Mouse (Mus musculus) limb, embryonic 14.5 days (tissue): ENCODE measurements around the gene Acox1. TPM values are rescaled to one million over a fixed set of nuclear protein-coding genes. Genes with fewer than 3 reads are reported as not detected.

Experiments used
- ATAC-seq: fragments of 200-750 bp; cut with Nextera tagmentation; 2 replicates; pipeline ENCODE4 v1.8.0; 2017; ENCODE audit warnings: low read depth, moderate number of reproducible peaks, moderate TSS enrichment; ENCODE audit not compliant: low FRiP score
- DNase-seq: peaks from one replicate; pipeline ENCODE4 v3.0.0-alpha.2; 2015; ENCODE audit warnings: low spot score
- H3K27ac ChIP-seq: fragments of 300-500 bp; sonication (generic); replicated peaks from 2 replicates; pipeline ENCODE4 v1.5.1; 2014; ENCODE audit warnings: low read depth, mild to moderate bottlenecking, low read length, moderate library complexity, mixed read lengths
- H3K27me3 ChIP-seq: fragments of 300-500 bp; sonication (generic); 2 replicates; pipeline ENCODE4 v1.6.1; 2014; ENCODE audit warnings: low read length, mixed read lengths; ENCODE audit not compliant: control insufficient read depth, insufficient read depth
- H3K36me3 ChIP-seq: fragments of 300-500 bp; sonication (generic); 2 replicates; pipeline ENCODE4 v1.6.1; 2014; ENCODE audit warnings: mild to moderate bottlenecking, low read length, moderate library complexity, mixed read lengths; ENCODE audit not compliant: control insufficient read depth, insufficient read depth
- H3K4me1 ChIP-seq: fragments of 300-500 bp; sonication (generic); 2 replicates; pipeline ENCODE4 v1.6.1; 2014; ENCODE audit warnings: antibody characterized with exemption, low read length, mixed read lengths; ENCODE audit not compliant: control insufficient read depth, insufficient read depth
- H3K4me2 ChIP-seq: fragments of 300-500 bp; sonication (generic); replicated peaks from 2 replicates; pipeline ENCODE4 v1.6.1; 2014; ENCODE audit warnings: low read depth, mild to moderate bottlenecking, low read length, moderate library complexity; ENCODE audit not compliant: severe bottlenecking
- H3K4me3 ChIP-seq: fragments of 300-500 bp; sonication (generic); replicated peaks from 2 replicates; pipeline ENCODE4 v1.5.1; 2014; ENCODE audit warnings: low read length
- H3K9ac ChIP-seq: fragments of 300-500 bp; sonication (generic); 2 replicates; pipeline ENCODE4 v1.6.1; 2014; ENCODE audit warnings: mild to moderate bottlenecking, low read depth, low read length, moderate library complexity; ENCODE audit not compliant: severe bottlenecking
- H3K9me3 ChIP-seq: fragments of 300-500 bp; sonication (generic); 2 replicates; pipeline ENCODE4 v1.6.1; 2016; ENCODE audit warnings: low read length; ENCODE audit not compliant: control insufficient read depth
- POLR2A ChIP-seq: fragments of 200-500 bp; IDR thresholded peaks from 2 replicates; pipeline ENCODE4 v1.8.0; 2012; ENCODE audit warnings: inconsistent platforms, mild to moderate bottlenecking, moderate library complexity, borderline replicate concordance; ENCODE audit not compliant: insufficient read depth, insufficient read length; ENCODE audit errors: extremely low read depth
- WGBS: fragments of 180-500 bp; shearing (Covaris S2); extraction: QIAGEN DNeasy Blood & Tissue Kit; methylation state at CpG from one replicate; pipeline ENCODE4 v1.1.7; 2014; 5-methylcytosine and 5-hydroxymethylcytosine counted together
- polyA plus RNA-seq, 2 experiments: library from polyadenylated mRNA; depleted of rRNA in 1 of 2; stranded (reverse) in 1 of 2; unstranded in 1 of 2; fragments of >200 nt; fragmentation: Nextera tagmentation in 1 of 2; extraction: Ambion mirVana in 1 of 2; gene quantifications; 2 replicates each; pipeline versions ENCODE4 v1.2.1 to v1.2.3; 2012 to 2014

Acox1 gene
- polyA plus RNA-seq, 2 experiments = 26.3 to 38.1 TPM

- Histone ChIP-seq H3K27ac (peak overlapping the region; percentile 89; the same call in 1 of the 2 replicates), H3K4me1 (peaks cover 23% of the 10 kb centered on the region), H3K27me3 (no peaks in the 10 kb centered on the region), H3K4me3 (peak overlapping the region; percentile 58), H3K9ac (peak overlapping the region; percentile 77), H3K9me3 (no peaks in the 10 kb centered on the region), H3K4me2 (peak overlapping the region; percentile 70), H3K36me3 (peaks cover 39% of the 10 kb centered on the region)
- TF ChIP-seq POLR2A = no peak
- ATAC-seq = peak; percentile 9; the same call in 1 of the 2 replicates
- WGBS = 49% methylated on average over 8 of the region's 8 CpGs
- DNase-seq = no peak
Observed at GRCm38 (mm10) chr11:116129993-116130487, 68.8 kb downstream of the Acox1 start.

GRCm38 (mm10) chr11:116129091-116129790, 69.6 kb downstream of the Acox1 start:
- ATAC-seq (no peak), DNase-seq (no peak)
- 87% methylated on average over 9 of the region's 9 CpGs for WGBS
- H3K9ac ChIP-seq = no peak overlapping the region
- H3K4me2 ChIP-seq = no peak overlapping the region; the same call in 1 of the 2 replicates
- H3K9me3 ChIP-seq = no peaks in the 10 kb centered on the region
- no peak for TF ChIP-seq POLR2A
- H3K4me1 ChIP-seq = peaks cover 23% of the 10 kb centered on the region
- no peaks in the 10 kb centered on the region for H3K27me3 ChIP-seq
- H3K36me3 ChIP-seq = peaks cover 31% of the 10 kb centered on the region
- no peak overlapping the region for H3K4me3 ChIP-seq
- no peak overlapping the region for H3K27ac ChIP-seq

- Histone ChIP-seq H3K27ac (no peak overlapping the region), H3K4me1 (peaks cover 23% of the 10 kb centered on the region), H3K27me3 (no peaks in the 10 kb centered on the region), H3K4me2 (0 out of 2 replicates have a peak overlapping the region, but pooled peaks have one; percentile 38), H3K9ac (0 out of 2 replicates have a peak overlapping the region, but pooled peaks have one; percentile 18), H3K36me3 (peaks cover 20% of the 10 kb centered on the region), H3K9me3 (no peaks in the 10 kb centered on the region), H3K4me3 (no peak overlapping the region)
- no peak for DNase-seq
- no peak for TF ChIP-seq POLR2A
- ATAC-seq = no peak
- 54% methylated on average over 9 of the region's 9 CpGs for WGBS
Observed at GRCm38 (mm10) chr11:116127986-116128385, 70.9 kb downstream of the Acox1 start.

- no peaks in the 10 kb centered on the region for H3K27me3 ChIP-seq
- H3K4me1 ChIP-seq = peaks cover 23% of the 10 kb centered on the region
- peak within 1 kb of the TSS; percentile 38 for H3K4me2 ChIP-seq
- TF ChIP-seq POLR2A = no peak
- H3K9me3 ChIP-seq = no peaks in the 10 kb centered on the region
- H3K9ac ChIP-seq = peak within 1 kb of the TSS; percentile 18; the same call in 1 of the 2 replicates
- ATAC-seq = 0 out of 2 replicates have a peak, but pooled peaks have one; percentile 17
- WGBS = 29% methylated on average over 23 of the region's 23 CpGs
- H3K4me3 ChIP-seq = peak within 1 kb of the TSS; percentile 13
- H3K36me3 ChIP-seq = peaks cover 14% of the 10 kb centered on the region
- DNase-seq = peak; percentile 52
- no peak within 1 kb of the TSS for H3K27ac ChIP-seq
Observed at GRCm38 (mm10) chr11:116127156-116127980, 71.5 kb downstream of the Acox1 start, which contains the start of gene Trim47. TSS of gene Trim47 (minus strand) at chr11:116127210.

GRCm38 (mm10) chr11:116126261-116126660, 72.6 kb downstream of the Acox1 start:
- Histone ChIP-seq H3K27me3 (no peaks in the 10 kb centered on the region), H3K9me3 (no peaks in the 10 kb centered on the region), H3K27ac (no peak overlapping the region), H3K9ac (no peak overlapping the region), H3K4me1 (peaks cover 20% of the 10 kb centered on the region), H3K4me2 (no peak overlapping the region), H3K36me3 (peaks cover 11% of the 10 kb centered on the region), H3K4me3 (no peak overlapping the region)
- WGBS = 93% methylated on average over 15 of the region's 15 CpGs
- DNase-seq (no peak), ATAC-seq (no peak)
- no peak for TF ChIP-seq POLR2A

Other genes with a start within 250 kb of the Acox1 start
- gene Itgb4, start 224.3 kb downstream of the Acox1 start, polyA plus RNA-seq (2012; rRNA removed) = 11.3 and 11.6 TPM in 2 replicates
- gene Itgb4, start 224.3 kb downstream of the Acox1 start, polyA plus RNA-seq (2014; fragmentation: Nextera tagmentation; extraction: Ambion mirVana) = 12.5 TPM in 2 replicates
- 115 and 139 TPM in 2 replicates for gene Galk1, start 186.3 kb downstream of the Acox1 start, polyA plus RNA-seq (2012; rRNA removed)
- 162 and 164 TPM in 2 replicates for gene Galk1, start 186.3 kb downstream of the Acox1 start, polyA plus RNA-seq (2014; fragmentation: Nextera tagmentation; extraction: Ambion mirVana)
- 871 and 951 TPM in 2 replicates for gene H3f3b, start 171.1 kb downstream of the Acox1 start, polyA plus RNA-seq (2012; rRNA removed)
- gene H3f3b, start 171.1 kb downstream of the Acox1 start, polyA plus RNA-seq (2014; fragmentation: Nextera tagmentation; extraction: Ambion mirVana) = 1,919 and 2,014 TPM in 2 replicates
- gene Unk, start 168.7 kb downstream of the Acox1 start, polyA plus RNA-seq (2012; rRNA removed) = 80.3 and 99.4 TPM in 2 replicates
- gene Unk, start 168.7 kb downstream of the Acox1 start, polyA plus RNA-seq (2014; fragmentation: Nextera tagmentation; extraction: Ambion mirVana) = 33.1 and 39.2 TPM in 2 replicates
- 4.1 and 4.3 TPM in 2 replicates for gene Unc13d, start 121.1 kb downstream of the Acox1 start, polyA plus RNA-seq (2012; rRNA removed)
- 3.4 and 3.8 TPM in 2 replicates for gene Unc13d, start 121.1 kb downstream of the Acox1 start, polyA plus RNA-seq (2014; fragmentation: Nextera tagmentation; extraction: Ambion mirVana)
- gene Wbp2, start 112.0 kb downstream of the Acox1 start, polyA plus RNA-seq (2012; rRNA removed) = 58.6 and 76.2 TPM in 2 replicates
- gene Wbp2, start 112.0 kb downstream of the Acox1 start, polyA plus RNA-seq (2014; fragmentation: Nextera tagmentation; extraction: Ambion mirVana) = 56.8 and 57.7 TPM in 2 replicates
- gene Trim47, start 71.8 kb downstream of the Acox1 start, polyA plus RNA-seq (2012; rRNA removed) = 25.5 and 35.2 TPM in 2 replicates
- gene Trim47, start 71.8 kb downstream of the Acox1 start, polyA plus RNA-seq (2014; fragmentation: Nextera tagmentation; extraction: Ambion mirVana) = 25.1 and 28.5 TPM in 2 replicates
- 4.9 and 6.2 TPM in 2 replicates for gene Trim65, start 67.9 kb downstream of the Acox1 start, polyA plus RNA-seq (2012; rRNA removed)
- gene Trim65, start 67.9 kb downstream of the Acox1 start, polyA plus RNA-seq (2014; fragmentation: Nextera tagmentation; extraction: Ambion mirVana) = 3.1 and 4.1 TPM in 2 replicates
- 52.6 and 56.4 TPM in 2 replicates for gene Mrpl38, start 60.2 kb downstream of the Acox1 start, polyA plus RNA-seq (2012; rRNA removed)
- 85.8 and 86.5 TPM in 2 replicates for gene Mrpl38, start 60.2 kb downstream of the Acox1 start, polyA plus RNA-seq (2014; fragmentation: Nextera tagmentation; extraction: Ambion mirVana)
- 77.7 and 82.6 TPM in 2 replicates for gene Fbf1, start 30.9 kb downstream of the Acox1 start, polyA plus RNA-seq (2012; rRNA removed)
- 26.4 and 34.8 TPM in 2 replicates for gene Fbf1, start 30.9 kb downstream of the Acox1 start, polyA plus RNA-seq (2014; fragmentation: Nextera tagmentation; extraction: Ambion mirVana)
- gene Ten1, start 190 bp downstream of the Acox1 start, polyA plus RNA-seq (2012; rRNA removed) = 44.2 and 50.0 TPM in 2 replicates
- gene Ten1, start 190 bp downstream of the Acox1 start, polyA plus RNA-seq (2014; fragmentation: Nextera tagmentation; extraction: Ambion mirVana) = 67.4 and 70.5 TPM in 2 replicates
- gene Evpl, start 39.0 kb upstream of the Acox1 start, polyA plus RNA-seq (2012; rRNA removed) = 6.0 and 8.2 TPM in 2 replicates
- 17.0 and 21.8 TPM in 2 replicates for gene Evpl, start 39.0 kb upstream of the Acox1 start, polyA plus RNA-seq (2014; fragmentation: Nextera tagmentation; extraction: Ambion mirVana)
- gene Srp68, start 75.2 kb upstream of the Acox1 start, polyA plus RNA-seq (2012; rRNA removed) = 106 and 111 TPM in 2 replicates
- gene Srp68, start 75.2 kb upstream of the Acox1 start, polyA plus RNA-seq (2014; fragmentation: Nextera tagmentation; extraction: Ambion mirVana) = 94.9 and 103 TPM in 2 replicates
- 0.24 and 0.59 TPM in 2 replicates for gene Galr2, start 81.9 kb upstream of the Acox1 start, polyA plus RNA-seq (2012; rRNA removed)
- gene Galr2, start 81.9 kb upstream of the Acox1 start, polyA plus RNA-seq (2014; fragmentation: Nextera tagmentation; extraction: Ambion mirVana) = 0.33 and 0.37 TPM in 2 replicates
- gene Exoc7, start 108.2 kb upstream of the Acox1 start, polyA plus RNA-seq (2012; rRNA removed) = 57.7 and 66.7 TPM in 2 replicates
- 72.0 and 72.7 TPM in 2 replicates for gene Exoc7, start 108.2 kb upstream of the Acox1 start, polyA plus RNA-seq (2014; fragmentation: Nextera tagmentation; extraction: Ambion mirVana)
- 0.85 and 0.88 TPM in 2 replicates for gene Foxj1, start 136.4 kb upstream of the Acox1 start, polyA plus RNA-seq (2012; rRNA removed)
- 0.14 TPM in 1 of 2 replicates, not detected in the other for gene Foxj1, start 136.4 kb upstream of the Acox1 start, polyA plus RNA-seq (2014; fragmentation: Nextera tagmentation; extraction: Ambion mirVana)
- gene Rnf157, start 214.0 kb upstream of the Acox1 start, polyA plus RNA-seq (2012; rRNA removed) = 20.1 and 23.2 TPM in 2 replicates
- gene Rnf157, start 214.0 kb upstream of the Acox1 start, polyA plus RNA-seq (2014; fragmentation: Nextera tagmentation; extraction: Ambion mirVana) = 17.3 and 19.7 TPM in 2 replicates
- gene Ubald2, start 235.0 kb upstream of the Acox1 start, polyA plus RNA-seq (2012; rRNA removed) = 131 and 148 TPM in 2 replicates
- gene Ubald2, start 235.0 kb upstream of the Acox1 start, polyA plus RNA-seq (2014; fragmentation: Nextera tagmentation; extraction: Ambion mirVana) = 46.2 and 48.6 TPM in 2 replicates